Mouse (Mus musculus) ES-Bruce4 (cell line): Measurements from ENCODE around the gene Cryba1.

Experiments
- CTCF ChIP-seq: IDR thresholded peaks from one replicate; pipeline ENCODE4 v1.8.1; 2011; ENCODE audit warnings: low read depth, low read length
- POLR2A ChIP-seq: IDR thresholded peaks from one replicate; pipeline ENCODE4 v1.8.1; 2011; ENCODE audit warnings: low read length; ENCODE audit not compliant: insufficient read depth

GRCm38 (mm10) chr11:77687541-77688131 is 37.4 kb downstream of the Cryba1 start:
- TF ChIP-seq CTCF = no peak
- no peak for TF ChIP-seq POLR2A
